Comparison of ENCODE assay signal across 14 mouse cellular contexts in genomic region chr1:35806731-35807130, GRCm38 (mm10).
DNase-seq lines count a peak whose midpoint lies in the region; ATAC-seq and TF ChIP-seq lines count a peak whose summit lies in the region.
"Had no signal": no experiment of that assay in that cellular context is flagged by ENCODE, and none has a peak within 500 bp of the region (broad histone marks: within the 10 kb centered on the region; RNA-seq: fewer than 3 reads in every experiment).

No protein-coding gene starts in this region.

- no peak for TF ChIP-seq CTCF in gastrocnemius, adult 2 months (IDR thresholded peaks at IDR 0.05)

- no peak overlapping the region for H3K9ac ChIP-seq in hindbrain, embryonic 13.5 days
- H3K9ac ChIP-seq in hindbrain, embryonic 11.5 days (ENCODE audit: low read depth, low read length): no peak overlapping the region
- H3K9ac ChIP-seq: heart, embryonic 15.5 days; liver, embryonic 14.5 days had no signal

- H3K4me1 ChIP-seq in hindbrain, embryonic 13.5 days (replicated peaks): peaks cover 38% of the 10 kb centered on the region
- H3K4me1 ChIP-seq in hindbrain, embryonic 11.5 days (replicated peaks; ENCODE audit: control insufficient read depth, insufficient read depth, low read length): no peaks in the 10 kb centered on the region

- WGBS in hindbrain, embryonic 13.5 days: 11% methylated on average over 1 of the region's 1 CpGs
- 5% methylated on average over 1 of the region's 1 CpGs for WGBS in hindbrain, embryonic 11.5 days

- H3K9me3 ChIP-seq in hindbrain, embryonic 13.5 days: no peaks in the 10 kb centered on the region
- no peaks in the 10 kb centered on the region for H3K9me3 ChIP-seq in hindbrain, embryonic 11.5 days (ENCODE audit: control insufficient read depth, low read length)
- H3K9me3 ChIP-seq: heart, embryonic 15.5 days had no signal

- peak overlapping the region; percentile 23; the same call in 1 of the 2 replicates for H3K27ac ChIP-seq in hindbrain, embryonic 13.5 days
- no peak overlapping the region for H3K27ac ChIP-seq in hindbrain, embryonic 11.5 days (ENCODE audit: low read depth, low read length)
- H3K27ac ChIP-seq in gastrocnemius, adult 2 months: peak overlapping the region; percentile 73
- H3K27ac ChIP-seq: heart, embryonic 15.5 days; liver, embryonic 14.5 days had no signal

- no peaks in the 10 kb centered on the region for H3K36me3 ChIP-seq in hindbrain, embryonic 13.5 days
- no peaks in the 10 kb centered on the region for H3K36me3 ChIP-seq in hindbrain, embryonic 11.5 days (ENCODE audit: control insufficient read depth, insufficient read depth, low read length)
- H3K36me3 ChIP-seq: heart, embryonic 15.5 days had no signal

- no peak for DNase-seq in hindbrain, embryonic 11.5 days (ENCODE audit: low spot score)
- DNase-seq in urinary bladder, adult 2 months (ENCODE audit: low spot score): peak; percentile 1
- no peak for DNase-seq in urinary bladder, adult 18-20 months (ENCODE audit: low spot score in 2 of 2)
- DNase-seq in gastrocnemius, adult 2 months: peak; percentile 55
- no peak for DNase-seq in yolk sac, embryonic 10.5 days (ENCODE audit: low spot score)
- DNase-seq in testis, postnatal 10 days (ENCODE audit: low spot score): no peak
- DNase-seq: cerebellum, adult 8-10 months; kidney, postnatal 25 days; spleen, adult 18-20 months had no signal

- intact Hi-C loops in gastrocnemius, adult 2 months (cut with DNase I): no loop called here

- H3K4me2 ChIP-seq in hindbrain, embryonic 13.5 days: no peak overlapping the region
- H3K4me2 ChIP-seq in hindbrain, embryonic 11.5 days (replicated peaks; ENCODE audit: low read depth, low read length): no peak overlapping the region
- H3K4me2 ChIP-seq: heart, embryonic 15.5 days had no signal

- no peaks in the 10 kb centered on the region for H3K27me3 ChIP-seq in hindbrain, embryonic 13.5 days
- H3K27me3 ChIP-seq in hindbrain, embryonic 11.5 days (ENCODE audit: control insufficient read depth, insufficient read depth, low read length): no peaks in the 10 kb centered on the region
- H3K27me3 ChIP-seq: heart, embryonic 15.5 days had no signal

- H3K4me3 ChIP-seq in hindbrain, embryonic 13.5 days: no peak overlapping the region
- no peak overlapping the region for H3K4me3 ChIP-seq in hindbrain, embryonic 11.5 days (ENCODE audit: low read depth, low read length)
- no peak overlapping the region for H3K4me3 ChIP-seq in gastrocnemius, adult 2 months
- H3K4me3 ChIP-seq: heart, embryonic 15.5 days had no signal

- no peak for ATAC-seq in hindbrain, embryonic 13.5 days (ENCODE audit: low FRiP score)
- no peak for ATAC-seq in hindbrain, embryonic 11.5 days (ENCODE audit: low FRiP score)
- ATAC-seq: activated CD4-positive, CD25-positive, alpha-beta regulatory T cell, adult 4 months; inflammation-experienced regulatory T-cells, adult 6 months had no signal

Comparison
In these comparisons a context has a peak if more than half of its experiments do, and no peak if none do; other contexts are left out.
1. DNase-seq: peak in urinary bladder, adult 2 months (single experiment) and gastrocnemius, adult 2 months (single experiment); none in hindbrain, embryonic 11.5 days (single experiment), urinary bladder, adult 18-20 months (0 of 2), yolk sac, embryonic 10.5 days (single experiment) and testis, postnatal 10 days (single experiment).